Mouse (Mus musculus): Measurements from ENCODE around the gene Bfsp2.

- TF ChIP-seq CTCF (IDR thresholded peaks at IDR 0.05; ENCODE audit: insufficient read depth, low read length) (no peak), POLR2A (IDR thresholded peaks at IDR 0.05; ENCODE audit: borderline replicate concordance, extremely low read depth, low read depth, low read length) (no peak)
Measured at GRCm38 (mm10) chr9:103475414-103475813, 4.8 kb downstream of the Bfsp2 start.

Measured in lung, adult 2 months (tissue).